Mouse (Mus musculus) small intestine, adult 2 months (tissue): ENCODE data around the gene Rad51b.

ENCODE experiments used
- CTCF ChIP-seq: fragments of 200-500 bp; IDR thresholded peaks from 2 replicates; pipeline ENCODE4 v1.5.1; 2012; ENCODE audit warnings: low read depth, mild to moderate bottlenecking, control low read depth, inconsistent platforms, low read length, moderate library complexity, mixed read lengths; ENCODE audit not compliant: insufficient replicate concordance, insufficient read length; ENCODE audit errors: extremely low read depth
- POLR2A ChIP-seq: fragments of 200-500 bp; IDR thresholded peaks from 2 replicates; pipeline ENCODE4 v1.6.1; 2012; ENCODE audit warnings: low read depth, mild to moderate bottlenecking, control low read depth, inconsistent platforms, low read length, moderate library complexity

DNA sequence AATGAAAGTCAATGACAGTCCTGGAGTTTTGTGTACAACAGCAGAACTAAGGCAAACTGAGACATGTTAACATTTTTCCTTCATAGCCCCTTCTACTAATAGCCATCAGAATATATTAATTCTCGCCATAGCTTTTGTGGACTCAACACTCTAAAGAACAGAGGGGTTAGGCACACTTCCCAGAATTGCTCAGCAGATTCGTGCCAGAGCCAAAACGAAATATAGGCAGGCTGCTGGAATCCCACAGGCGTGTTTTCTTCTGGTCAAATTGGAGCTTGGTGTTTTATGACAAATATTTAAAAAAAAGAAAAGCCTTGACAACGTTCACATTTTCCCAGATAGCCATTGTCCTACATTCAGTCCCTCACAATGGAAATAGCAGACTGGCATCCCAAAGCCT is 350.9 kb downstream of the Rad51b start:
- TF ChIP-seq CTCF: no peak
- no peak for TF ChIP-seq POLR2A
